Mouse (Mus musculus) ES-E14 (cell line): ENCODE data around the gene Cyp2c55.

Source experiments
- HCFC1 ChIP-seq: IDR thresholded peaks from 2 replicates; pipeline ENCODE4 v1.6.1; 2012; ENCODE audit warnings: low read length, inconsistent platforms, borderline replicate concordance; ENCODE audit not compliant: insufficient read depth
- MAFK ChIP-seq: IDR thresholded peaks from 2 replicates; pipeline ENCODE4 v1.6.1; 2014; ENCODE audit warnings: mild to moderate bottlenecking, low read depth, low read length, inconsistent platforms; ENCODE audit not compliant: insufficient read depth

GRCm38 (mm10) chr19:39006715-39007114 lies at the start of gene Cyp2c55:
- TF ChIP-seq MAFK (no peak), HCFC1 (no peak)
